Mouse (Mus musculus): ENCODE results near the gene Sectm1a.

DNA sequence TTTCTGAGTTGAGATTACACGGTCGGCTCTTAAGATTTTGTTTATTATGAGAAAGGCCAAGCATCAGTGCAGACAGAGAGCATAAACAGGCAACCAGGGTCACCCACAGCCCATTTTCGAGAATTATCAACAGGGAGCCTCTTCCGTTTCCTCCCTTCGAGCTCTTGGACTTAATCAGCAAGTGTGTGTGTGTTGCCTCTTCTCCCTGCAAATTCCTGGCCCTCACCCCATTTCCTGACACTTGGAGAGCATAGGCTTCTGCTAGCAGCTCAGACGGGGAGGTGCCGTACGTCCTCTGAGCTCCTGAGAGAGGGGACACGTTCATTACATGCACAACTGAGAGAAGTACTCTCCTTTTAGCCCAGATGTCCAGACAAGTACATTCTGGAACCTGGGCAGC lies 27.0 kb upstream of the Sectm1a start:
- TF ChIP-seq CTCF (IDR thresholded peaks at IDR 0.05; ENCODE audit: low read depth, low read length) (no peak), POLR2A (IDR thresholded peaks at IDR 0.05; ENCODE audit: extremely low read depth, insufficient read depth, low read length) (no peak)
